Mouse (Mus musculus): ENCODE measurements around the gene Defa23.

DNA sequence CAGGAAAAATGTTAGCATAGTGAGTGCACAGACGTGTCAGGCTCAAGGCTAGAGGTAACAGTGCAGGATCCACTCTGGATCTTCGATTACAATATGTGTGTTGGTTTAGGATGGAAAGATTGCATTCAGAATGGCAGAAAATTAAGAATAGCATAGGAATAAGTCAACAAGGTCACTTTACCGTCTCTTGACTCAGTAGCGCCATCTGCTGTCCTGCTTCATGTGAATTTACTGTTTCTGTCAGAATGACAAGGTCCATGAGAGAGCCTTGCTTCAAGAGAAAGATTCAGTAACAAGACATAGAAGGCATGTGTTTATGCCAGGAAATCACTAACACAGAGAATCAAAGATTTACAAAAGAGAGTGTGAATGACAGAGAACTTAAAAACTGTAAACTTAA, 38.3 kb downstream of the Defa23 start:
- TF ChIP-seq CTCF (IDR thresholded peaks at IDR 0.05; ENCODE audit: low read depth, low read length) (no peak), POLR2A (IDR thresholded peaks at IDR 0.05; ENCODE audit: borderline replicate concordance, low read depth, low read length) (no peak)

All from bone marrow macrophage, adult 2 months (primary cell).